Mouse (Mus musculus): ENCODE results near the gene Glis1.

DNA sequence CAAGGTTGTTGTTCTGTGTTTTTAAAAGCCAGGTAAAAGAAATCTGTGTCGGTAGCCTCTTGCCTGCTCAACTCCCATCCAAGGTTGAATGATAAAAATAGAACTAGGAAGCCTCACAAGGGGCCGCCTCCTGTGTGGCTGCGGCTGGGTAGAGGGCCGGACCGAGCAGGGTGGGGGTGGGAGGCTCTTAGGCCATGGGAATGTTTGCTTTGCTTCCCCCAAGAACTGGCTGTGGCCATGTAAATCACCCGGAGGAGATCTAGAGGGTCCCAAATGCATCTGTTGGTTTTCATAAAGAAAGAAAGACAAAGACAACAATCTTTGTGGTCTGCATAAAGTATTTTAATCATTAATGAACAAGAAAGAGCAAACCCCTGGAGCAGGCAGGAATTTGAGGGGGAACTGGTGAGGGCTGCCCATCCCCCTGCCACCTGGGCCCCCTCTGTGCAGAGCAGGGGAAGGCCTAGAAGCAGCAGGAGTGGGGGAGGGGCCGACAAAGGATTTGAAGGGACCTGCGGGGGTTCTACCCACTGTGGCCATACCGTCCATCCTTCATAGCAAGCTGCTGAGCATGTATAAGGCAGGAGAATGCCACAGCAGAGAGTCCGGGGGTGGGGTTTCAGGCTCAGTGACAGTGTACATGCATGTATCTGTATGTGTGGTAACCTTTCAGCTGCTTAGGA, 163.6 kb downstream of the Glis1 start:
- TF ChIP-seq GATA1 (IDR thresholded peaks at IDR 0.05; ENCODE audit: low read length) (no peak), TAL1 (IDR thresholded peaks at IDR 0.05; ENCODE audit: low read length) (no peak)

All from erythroblast, embryonic 14.5 days (primary cell).